ENCODE assay signal across 8 mouse cellular contexts in genomic region chr15:77956404-77956901, GRCm38 (mm10). TPM values are rescaled to one million over a fixed set of nuclear protein-coding genes. Genes with fewer than 3 reads are reported as not detected.
A peak's percentile ranks its signal among the peaks of the same experiment; 100 is the strongest.
DNase-seq lines count a peak whose midpoint lies in the region; ATAC-seq and TF ChIP-seq lines count a peak whose summit lies in the region.

Foxred2 (minus strand) TSS chr15:77956722.

- ATAC-seq in cerebellum, adult (ENCODE audit: insufficient number of reproducible peaks, low FRiP score, low TSS enrichment): peak; percentile 74
- peak; percentile 95 for ATAC-seq in forebrain, embryonic 13.5 days
- ATAC-seq in heart, postnatal 0 days (ENCODE audit: insufficient read depth, low read depth): peak; percentile 95
- peak; percentile 92 for ATAC-seq in neural tube, embryonic 14.5 days (ENCODE audit: low read depth)

- peak within 1 kb of the TSS; percentile 70 for H3K9ac ChIP-seq in forebrain, embryonic 13.5 days
- H3K9ac ChIP-seq in heart, postnatal 0 days (replicated peaks; ENCODE audit: low read depth, low read length): no peak within 1 kb of the TSS
- H3K9ac ChIP-seq in neural tube, embryonic 14.5 days (replicated peaks; ENCODE audit: low read depth, low read length): peak within 1 kb of the TSS; percentile 37

- peak; percentile 21; the same call in 1 of the 2 replicates for TF ChIP-seq CTCF in heart, postnatal 0 days (IDR thresholded peaks at IDR 0.05; ENCODE audit: low read depth)

- H3K4me3 ChIP-seq in forebrain, embryonic 13.5 days: peak within 1 kb of the TSS; percentile 50
- peak within 1 kb of the TSS; percentile 43 for H3K4me3 ChIP-seq in heart, postnatal 0 days (ENCODE audit: low read depth, low read length)
- peak within 1 kb of the TSS; percentile 42 for H3K4me3 ChIP-seq in neural tube, embryonic 14.5 days (ENCODE audit: low read depth, low read length)

- no peak for TF ChIP-seq EP300 in heart, postnatal 0 days (IDR thresholded peaks at IDR 0.05; ENCODE audit: low read depth)

- peaks cover 33% of the 10 kb centered on the region for H3K4me1 ChIP-seq in forebrain, embryonic 13.5 days
- peaks cover 12% of the 10 kb centered on the region for H3K4me1 ChIP-seq in heart, postnatal 0 days (ENCODE audit: control insufficient read depth, insufficient read depth)
- peaks cover 14% of the 10 kb centered on the region for H3K4me1 ChIP-seq in neural tube, embryonic 14.5 days (ENCODE audit: control insufficient read depth, insufficient read depth, low read length)

- peak within 1 kb of the TSS; percentile 87 for H3K4me2 ChIP-seq in forebrain, embryonic 13.5 days
- peak within 1 kb of the TSS; percentile 60 for H3K4me2 ChIP-seq in heart, postnatal 0 days (ENCODE audit: low read depth, low read length)
- H3K4me2 ChIP-seq in neural tube, embryonic 14.5 days (ENCODE audit: low read depth, low read length): peak within 1 kb of the TSS; percentile 73

- H3K27ac ChIP-seq in forebrain, embryonic 13.5 days: peak within 1 kb of the TSS; percentile 59
- no peak within 1 kb of the TSS for H3K27ac ChIP-seq in heart, postnatal 0 days (ENCODE audit: low read depth)
- H3K27ac ChIP-seq in neural tube, embryonic 14.5 days (ENCODE audit: low read depth, low read length): no peak within 1 kb of the TSS

- peak; percentile 80 to 81 for DNase-seq in CD8-positive naive resting alpha-beta T cell, adult 2 months (ENCODE audit: low read depth in 2 of 2, low spot score in 2 of 2)
- peak; percentile 77 for DNase-seq in heart, postnatal 0 days (ENCODE audit: low spot score)
- DNase-seq in kidney, postnatal 4 days: peak; percentile 85 to 92
- peak; percentile 78 to 82 for DNase-seq in lung, adult 18-20 months
- DNase-seq in testis, postnatal 14 days (ENCODE audit: low spot score): peak; percentile 86

- peaks cover 4% of the 10 kb centered on the region; the same call in 1 of the 2 replicates for H3K27me3 ChIP-seq in forebrain, embryonic 13.5 days
- peaks cover 24% of the 10 kb centered on the region for H3K27me3 ChIP-seq in heart, postnatal 0 days (ENCODE audit: control insufficient read depth, insufficient read depth, low read length)
- H3K27me3 ChIP-seq in neural tube, embryonic 14.5 days (ENCODE audit: control insufficient read depth, insufficient read depth, low read length): no peaks in the 10 kb centered on the region

- H3K36me3 ChIP-seq in forebrain, embryonic 13.5 days (ENCODE audit: poor library complexity, severe bottlenecking): peaks cover 54% of the 10 kb centered on the region
- H3K36me3 ChIP-seq in heart, postnatal 0 days (replicated peaks; ENCODE audit: control insufficient read depth, insufficient read depth, low read length): peaks cover 31% of the 10 kb centered on the region
- H3K36me3 ChIP-seq in neural tube, embryonic 14.5 days (ENCODE audit: control insufficient read depth, insufficient read depth, low read length): peaks cover 28% of the 10 kb centered on the region

- WGBS in forebrain, embryonic 13.5 days: under 1% methylated on average over 39 of the region's 39 CpGs
- under 1% methylated on average over 39 of the region's 39 CpGs for WGBS in heart, postnatal 0 days
- WGBS in neural tube, embryonic 14.5 days: under 1% methylated on average over 39 of the region's 39 CpGs

- no peaks in the 10 kb centered on the region for H3K9me3 ChIP-seq in forebrain, embryonic 13.5 days (replicated peaks)
- no peaks in the 10 kb centered on the region for H3K9me3 ChIP-seq in heart, postnatal 0 days (replicated peaks; ENCODE audit: control insufficient read depth, low read length)
- no peaks in the 10 kb centered on the region for H3K9me3 ChIP-seq in neural tube, embryonic 14.5 days (ENCODE audit: control insufficient read depth, low read length)

RNA-seq across cellular contexts. Expression of gene Foxred2, which starts in this region (rescaled TPM):
- 6.9 and 8.5 TPM in 2 replicates for polyA plus RNA-seq in forebrain, embryonic 13.5 days (2015; fragmentation: Nextera tagmentation; extraction: Ambion mirVana)
- total RNA-seq in heart, postnatal 0 days (2014; rRNA removed; ENCODE audit: low replicate concordance): 1.0 and 1.2 TPM in 2 replicates
- 0.12 and 0.16 TPM in 2 replicates for polyA plus RNA-seq in heart, postnatal 0 days (2015; fragmentation: Nextera tagmentation; extraction: Ambion mirVana)
- 9.0 and 11.2 TPM in 2 replicates for polyA plus RNA-seq in neural tube, embryonic 14.5 days (2014; fragmentation: Nextera tagmentation; extraction: Ambion mirVana)
